Mouse (Mus musculus): ENCODE measurements around the gene Nacc2. TPM values are rescaled to one million over a fixed set of nuclear protein-coding genes. Genes with fewer than 3 reads are reported as not detected.

Gene Nacc2
- polyA plus RNA-seq, 1 experiment from 2014 or later, result 16.5 TPM

GRCm38 (mm10) chr2:26090876-26091770 lies 31.9 kb downstream of the Nacc2 start:
- no peak for ATAC-seq (ENCODE audit: insufficient read depth, low FRiP score, low read depth)
- Histone ChIP-seq H3K27ac (peak overlapping the region; percentile 75), H3K4me2 (peak overlapping the region; percentile 97), H3K4me1 (peaks cover 23% of the 10 kb centered on the region), H3K27me3 (replicated peaks) (no peaks in the 10 kb centered on the region; the same call in 1 of the 2 replicates), H3K9me3 (no peaks in the 10 kb centered on the region), H3K4me3 (replicated peaks) (peak overlapping the region; percentile 48), H3K36me3 (no peaks in the 10 kb centered on the region), H3K9ac (peak overlapping the region; percentile 35; the same call in 1 of the 2 replicates)
- WGBS, result 3% methylated on average over 33 of the region's 39 CpGs

DNA sequence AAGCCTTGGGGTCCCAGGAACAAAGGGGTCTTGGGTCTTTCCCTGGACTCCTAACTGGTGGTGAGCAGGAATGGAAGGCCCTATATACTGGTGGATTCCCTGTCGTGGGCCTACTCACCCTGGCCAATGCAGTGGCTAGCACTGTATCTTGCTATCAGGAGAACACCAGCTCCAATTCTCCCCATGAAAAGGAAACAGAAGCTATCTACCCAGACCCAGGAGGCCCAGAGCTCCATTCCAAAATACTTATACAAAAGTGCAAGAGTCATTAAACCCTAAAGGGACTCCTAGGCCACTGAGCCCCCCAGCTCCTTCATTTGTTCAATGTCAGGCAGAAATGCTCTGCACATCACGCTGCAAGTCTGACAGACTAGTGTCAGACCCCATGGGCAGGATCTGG lies 34.0 kb downstream of the Nacc2 start:
- no peaks in the 10 kb centered on the region for H3K9me3 ChIP-seq
- no peak for ATAC-seq (ENCODE audit: insufficient read depth, low FRiP score, low read depth)
- no peak overlapping the region for H3K27ac ChIP-seq
- peaks cover 23% of the 10 kb centered on the region for H3K4me1 ChIP-seq
- 82% methylated on average over 2 of the region's 2 CpGs for WGBS
- no peaks in the 10 kb centered on the region; the same call in 1 of the 2 replicates for H3K27me3 ChIP-seq (replicated peaks)
- H3K9ac ChIP-seq, result no peak overlapping the region
- H3K36me3 ChIP-seq, result no peaks in the 10 kb centered on the region
- H3K4me2 ChIP-seq, result no peak overlapping the region
- no peak overlapping the region for H3K4me3 ChIP-seq (replicated peaks)

DNA sequence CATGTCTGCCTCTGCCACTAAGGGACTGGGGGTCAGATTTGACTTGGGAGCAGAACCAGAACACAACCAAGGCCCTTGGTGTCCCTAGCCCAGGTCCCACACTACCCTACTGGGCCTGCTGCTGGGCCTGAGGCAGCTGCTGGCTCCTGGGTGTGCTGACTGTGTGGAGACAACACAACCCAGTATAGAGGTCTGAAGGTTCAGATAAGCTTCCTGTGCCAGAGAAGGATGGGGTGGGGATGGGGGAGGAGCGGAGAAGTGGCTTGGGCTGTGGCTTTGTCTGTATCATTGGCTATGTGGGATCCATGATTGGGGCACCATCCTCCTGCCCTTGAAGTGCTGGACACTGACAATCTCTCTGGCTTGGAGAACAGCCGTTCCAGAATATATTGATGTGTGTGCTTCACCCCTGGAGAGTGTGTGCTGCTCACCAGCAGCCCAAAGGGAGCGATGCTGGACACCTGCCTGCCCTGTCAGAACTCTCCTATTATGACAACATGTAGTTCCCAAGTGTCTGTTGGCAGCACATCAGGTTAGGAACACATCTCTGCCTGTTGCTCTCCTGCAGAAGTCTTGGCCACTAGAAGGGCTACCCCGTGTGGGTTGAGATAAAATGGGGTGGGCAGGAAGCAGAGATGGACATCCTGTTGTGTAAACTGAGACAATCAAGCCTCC lies 36.0 kb downstream of the Nacc2 start:
- Histone ChIP-seq H3K27me3 (replicated peaks) (no peaks in the 10 kb centered on the region), H3K4me3 (replicated peaks) (no peak overlapping the region), H3K4me1 (peaks cover 13% of the 10 kb centered on the region), H3K9ac (no peak overlapping the region), H3K4me2 (no peak overlapping the region), H3K27ac (no peak overlapping the region), H3K36me3 (no peaks in the 10 kb centered on the region), H3K9me3 (no peaks in the 10 kb centered on the region)
- WGBS, result 66% methylated on average over 4 of the region's 4 CpGs
- peak; percentile 91 for ATAC-seq (ENCODE audit: insufficient read depth, low FRiP score, low read depth)

GRCm38 (mm10) chr2:26086505-26086904 lies 36.5 kb downstream of the Nacc2 start:
- Histone ChIP-seq H3K36me3 (no peaks in the 10 kb centered on the region), H3K4me1 (peaks cover 7% of the 10 kb centered on the region), H3K4me3 (replicated peaks) (no peak overlapping the region), H3K9ac (no peak overlapping the region), H3K27ac (no peak overlapping the region), H3K9me3 (no peaks in the 10 kb centered on the region), H3K27me3 (replicated peaks) (no peaks in the 10 kb centered on the region), H3K4me2 (no peak overlapping the region)
- WGBS, result 85% methylated on average over 4 of the region's 4 CpGs
- no peak for ATAC-seq (ENCODE audit: insufficient read depth, low FRiP score, low read depth)

DNA sequence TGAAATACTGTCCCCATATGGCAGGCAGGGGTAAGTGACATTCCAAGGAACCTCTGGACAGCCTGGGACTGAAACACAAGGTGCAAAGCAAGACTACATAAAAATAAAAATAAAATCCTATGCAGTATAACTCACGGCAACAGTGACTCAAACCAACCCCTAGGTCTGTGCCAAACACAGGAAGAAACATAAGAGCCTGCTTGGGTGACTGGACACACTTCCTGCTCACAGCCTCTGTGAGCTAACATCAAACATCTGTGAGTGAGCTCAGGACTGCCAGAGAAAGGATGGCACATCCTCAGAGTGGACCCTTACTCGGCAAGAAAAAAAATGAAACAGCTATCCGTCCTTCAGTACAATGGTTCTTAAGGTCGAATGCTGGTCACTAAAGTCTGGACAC lies 40.1 kb downstream of the Nacc2 start:
- no peak for ATAC-seq (ENCODE audit: insufficient read depth, low FRiP score, low read depth)
- Histone ChIP-seq H3K4me2 (no peak overlapping the region), H3K9me3 (no peaks in the 10 kb centered on the region), H3K4me1 (no peaks in the 10 kb centered on the region), H3K27ac (no peak overlapping the region), H3K36me3 (no peaks in the 10 kb centered on the region), H3K4me3 (replicated peaks) (no peak overlapping the region), H3K9ac (no peak overlapping the region), H3K27me3 (replicated peaks) (no peaks in the 10 kb centered on the region)
- 66% methylated on average over 4 of the region's 4 CpGs for WGBS

- Histone ChIP-seq H3K4me3 (replicated peaks) (no peak overlapping the region), H3K4me1 (no peaks in the 10 kb centered on the region), H3K27ac (no peak overlapping the region), H3K27me3 (replicated peaks) (no peaks in the 10 kb centered on the region), H3K4me2 (no peak overlapping the region), H3K36me3 (no peaks in the 10 kb centered on the region), H3K9ac (no peak overlapping the region), H3K9me3 (no peaks in the 10 kb centered on the region)
- no peak for ATAC-seq (ENCODE audit: insufficient read depth, low FRiP score, low read depth)
- WGBS, result 59% methylated on average over 3 of the region's 3 CpGs
Observed at GRCm38 (mm10) chr2:26080830-26081229, 42.2 kb downstream of the Nacc2 start.

DNA sequence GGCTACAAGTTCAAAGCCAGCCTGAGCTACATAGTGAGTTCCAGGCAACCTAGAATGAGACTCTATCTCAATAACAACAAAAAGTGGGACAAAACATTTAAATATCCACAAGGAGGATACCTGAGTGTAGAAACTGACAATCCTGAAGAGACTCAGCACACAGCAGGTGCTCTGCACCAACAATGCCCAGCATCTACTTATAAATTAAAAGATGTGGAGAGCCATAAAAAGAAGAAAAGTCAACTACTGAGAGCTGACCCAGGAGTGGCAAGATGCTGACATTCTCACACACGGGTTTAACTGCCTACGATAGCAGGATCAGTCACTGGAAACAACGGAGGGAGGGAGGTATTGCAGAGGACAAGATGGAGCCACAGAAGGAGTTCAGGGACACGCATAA lies 43.6 kb downstream of the Nacc2 start:
- 79% methylated on average over 4 of the region's 4 CpGs for WGBS

DNA sequence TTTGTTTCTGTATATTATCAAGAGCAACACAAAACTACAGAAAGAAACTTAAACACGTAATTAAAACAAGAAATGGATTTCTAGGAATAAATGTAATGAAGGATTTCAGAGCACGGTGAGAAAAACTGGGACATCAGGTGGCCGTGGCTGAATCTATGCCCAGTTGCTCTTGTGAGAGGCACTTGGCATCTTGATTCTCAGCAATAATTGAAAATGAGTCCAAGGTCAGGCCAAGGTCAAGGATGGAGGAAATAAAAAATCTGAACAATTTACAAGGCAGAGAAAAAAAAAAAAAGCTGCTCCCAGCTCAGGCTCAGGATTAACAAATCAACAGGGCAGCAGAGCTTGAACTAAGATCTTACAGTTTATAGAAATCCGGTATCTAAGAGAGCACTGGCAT lies 46.0 kb downstream of the Nacc2 start:
- Histone ChIP-seq H3K36me3 (no peaks in the 10 kb centered on the region), H3K4me2 (no peak overlapping the region), H3K27ac (no peak overlapping the region), H3K9me3 (no peaks in the 10 kb centered on the region), H3K4me3 (replicated peaks) (no peak overlapping the region), H3K4me1 (no peaks in the 10 kb centered on the region), H3K9ac (no peak overlapping the region), H3K27me3 (replicated peaks) (no peaks in the 10 kb centered on the region)
- 88% methylated on average over 4 of the region's 4 CpGs for WGBS
- ATAC-seq (ENCODE audit: insufficient read depth, low FRiP score, low read depth), result no peak

More for the DNA sequence above, 43.6 kb downstream of the Nacc2 start:
- no peak for ATAC-seq (ENCODE audit: insufficient read depth, low FRiP score, low read depth)
- no peaks in the 10 kb centered on the region for H3K27me3 ChIP-seq (replicated peaks)
- no peak overlapping the region for H3K9ac ChIP-seq
- no peaks in the 10 kb centered on the region for H3K4me1 ChIP-seq
- no peaks in the 10 kb centered on the region for H3K36me3 ChIP-seq
- H3K27ac ChIP-seq, result no peak overlapping the region
- no peaks in the 10 kb centered on the region for H3K9me3 ChIP-seq
- no peak overlapping the region for H3K4me2 ChIP-seq
- H3K4me3 ChIP-seq (replicated peaks), result no peak overlapping the region

- 65% methylated on average over 2 of the region's 2 CpGs for WGBS
Observed at GRCm38 (mm10) chr2:26076121-26076520, 46.9 kb downstream of the Nacc2 start.

DNA sequence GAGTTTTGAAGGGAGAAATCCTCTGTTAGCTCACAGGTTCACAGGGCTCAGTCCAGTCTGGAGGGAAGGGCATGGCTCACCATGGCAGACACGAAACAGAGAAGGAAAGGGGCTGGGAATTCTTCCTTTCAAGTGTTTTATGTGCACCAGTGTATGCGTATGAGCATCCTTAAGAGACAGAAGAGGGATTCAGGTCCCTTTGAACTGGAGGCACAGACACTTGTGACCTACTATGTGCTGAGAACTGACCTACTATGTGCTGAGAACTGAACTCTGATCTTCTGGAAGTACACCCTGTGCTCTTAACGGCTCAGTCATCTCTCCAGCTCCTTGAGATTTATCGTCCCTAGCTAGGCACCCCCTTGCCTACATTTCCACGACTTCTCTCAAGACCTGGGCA lies 48.5 kb downstream of the Nacc2 start:
- Histone ChIP-seq H3K9me3 (no peaks in the 10 kb centered on the region), H3K27me3 (replicated peaks) (no peaks in the 10 kb centered on the region), H3K4me1 (no peaks in the 10 kb centered on the region), H3K27ac (no peak overlapping the region), H3K36me3 (no peaks in the 10 kb centered on the region), H3K9ac (no peak overlapping the region), H3K4me2 (no peak overlapping the region), H3K4me3 (replicated peaks) (no peak overlapping the region)
- ATAC-seq (ENCODE audit: insufficient read depth, low FRiP score, low read depth), result no peak
- 89% methylated on average over 5 of the region's 5 CpGs for WGBS

More at GRCm38 (mm10) chr2:26076121-26076520, 46.9 kb downstream of the Nacc2 start:
- Histone ChIP-seq H3K9ac (no peak overlapping the region), H3K4me3 (replicated peaks) (no peak overlapping the region), H3K9me3 (no peaks in the 10 kb centered on the region), H3K36me3 (no peaks in the 10 kb centered on the region), H3K27ac (no peak overlapping the region), H3K27me3 (replicated peaks) (no peaks in the 10 kb centered on the region), H3K4me1 (no peaks in the 10 kb centered on the region), H3K4me2 (no peak overlapping the region)
- ATAC-seq (ENCODE audit: insufficient read depth, low FRiP score, low read depth), result no peak

GRCm38 (mm10) chr2:26068592-26068991 lies 54.4 kb downstream of the Nacc2 start:
- Histone ChIP-seq H3K27ac (no peak overlapping the region), H3K9ac (no peak overlapping the region), H3K36me3 (no peaks in the 10 kb centered on the region), H3K27me3 (replicated peaks) (no peaks in the 10 kb centered on the region), H3K4me1 (no peaks in the 10 kb centered on the region), H3K4me2 (no peak overlapping the region), H3K4me3 (replicated peaks) (no peak overlapping the region), H3K9me3 (no peaks in the 10 kb centered on the region)
- 95% methylated on average over 1 of the region's 1 CpGs for WGBS
- ATAC-seq (ENCODE audit: insufficient read depth, low FRiP score, low read depth), result no peak

- H3K27ac ChIP-seq, result no peak overlapping the region
- WGBS, result 69% methylated on average over 7 of the region's 7 CpGs
- no peaks in the 10 kb centered on the region for H3K9me3 ChIP-seq
- no peaks in the 10 kb centered on the region for H3K27me3 ChIP-seq (replicated peaks)
- H3K4me3 ChIP-seq (replicated peaks), result no peak overlapping the region
- no peaks in the 10 kb centered on the region for H3K36me3 ChIP-seq
- H3K9ac ChIP-seq, result no peak overlapping the region
- H3K4me2 ChIP-seq, result no peak overlapping the region
- H3K4me1 ChIP-seq, result no peaks in the 10 kb centered on the region
- no peak for ATAC-seq (ENCODE audit: insufficient read depth, low FRiP score, low read depth)
Observed at GRCm38 (mm10) chr2:26068175-26068574, 54.8 kb downstream of the Nacc2 start.

All from stomach, embryonic 15.5 days (tissue).